Mouse (Mus musculus): ENCODE measurements around the gene Grik3. TPM values are rescaled to one million over a fixed set of nuclear protein-coding genes. Genes with fewer than 3 reads are reported as not detected.

Gene Grik3
- total and polyA plus RNA-seq, 2 experiments from 2014 or later, result 0.07 to 0.11 TPM

- H3K9me3 ChIP-seq (replicated peaks; ENCODE audit: control insufficient read depth, low read length), result no peaks in the 10 kb centered on the region
- peaks cover 91% of the 10 kb centered on the region for H3K27me3 ChIP-seq (ENCODE audit: control insufficient read depth, insufficient read depth, low read length)
- 0 out of 2 replicates have a peak, but pooled peaks cover 5% of the 10 kb centered on the region for H3K4me1 ChIP-seq (ENCODE audit: control insufficient read depth, insufficient read depth)
- H3K36me3 ChIP-seq (replicated peaks; ENCODE audit: control insufficient read depth, insufficient read depth, low read length), result no peaks in the 10 kb centered on the region
- H3K9ac ChIP-seq (replicated peaks; ENCODE audit: low read depth, low read length), result no peak overlapping the region
- TF ChIP-seq EP300 (IDR thresholded peaks at IDR 0.05; ENCODE audit: low read depth) (no peak), CTCF (IDR thresholded peaks at IDR 0.05; ENCODE audit: low read depth) (no peak)
- no peak overlapping the region for H3K4me2 ChIP-seq (ENCODE audit: low read depth, low read length)
- no peak overlapping the region for H3K27ac ChIP-seq (ENCODE audit: low read depth)
- WGBS, result 3% methylated on average over 7 of the region's 7 CpGs
- ATAC-seq (ENCODE audit: insufficient read depth, low read depth) (no peak), DNase-seq (ENCODE audit: low spot score) (no peak)
- H3K4me3 ChIP-seq (ENCODE audit: low read depth, low read length), result no peak overlapping the region
Observed at GRCm38 (mm10) chr4:125487031-125487430, 3.5 kb upstream of the Grik3 start.

GRCm38 (mm10) chr4:125488796-125489637 lies 1.5 kb upstream of the Grik3 start:
- TF ChIP-seq EP300 (IDR thresholded peaks at IDR 0.05; ENCODE audit: low read depth), result no peak
- no peak for TF ChIP-seq CTCF (IDR thresholded peaks at IDR 0.05; ENCODE audit: low read depth)
- Histone ChIP-seq H3K4me2 (ENCODE audit: low read depth, low read length) (no peak overlapping the region), H3K27ac (ENCODE audit: low read depth) (no peak overlapping the region), H3K4me1 (ENCODE audit: control insufficient read depth, insufficient read depth) (0 out of 2 replicates have a peak, but pooled peaks cover 5% of the 10 kb centered on the region), H3K9ac (replicated peaks; ENCODE audit: low read depth, low read length) (no peak overlapping the region), H3K4me3 (ENCODE audit: low read depth, low read length) (no peak overlapping the region), H3K9me3 (replicated peaks; ENCODE audit: control insufficient read depth, low read length) (no peaks in the 10 kb centered on the region), H3K36me3 (replicated peaks; ENCODE audit: control insufficient read depth, insufficient read depth, low read length) (no peaks in the 10 kb centered on the region), H3K27me3 (ENCODE audit: control insufficient read depth, insufficient read depth, low read length) (peaks cover 98% of the 10 kb centered on the region)
- ATAC-seq (ENCODE audit: insufficient read depth, low read depth), result no peak
- DNase-seq (ENCODE audit: low spot score), result no peak
- WGBS, result 3% methylated on average over 26 of the region's 26 CpGs

GRCm38 (mm10) chr4:125489901-125490590 lies 454 bp upstream of the Grik3 start:
- Histone ChIP-seq H3K36me3 (replicated peaks; ENCODE audit: control insufficient read depth, insufficient read depth, low read length) (no peaks in the 10 kb centered on the region), H3K4me3 (ENCODE audit: low read depth, low read length) (peak overlapping the region; percentile 28), H3K4me1 (ENCODE audit: control insufficient read depth, insufficient read depth) (0 out of 2 replicates have a peak, but pooled peaks cover 5% of the 10 kb centered on the region), H3K27me3 (ENCODE audit: control insufficient read depth, insufficient read depth, low read length) (peaks cover 99% of the 10 kb centered on the region), H3K4me2 (ENCODE audit: low read depth, low read length) (peak overlapping the region; percentile 46), H3K27ac (ENCODE audit: low read depth) (no peak overlapping the region), H3K9me3 (replicated peaks; ENCODE audit: control insufficient read depth, low read length) (no peaks in the 10 kb centered on the region), H3K9ac (replicated peaks; ENCODE audit: low read depth, low read length) (no peak overlapping the region)
- under 1% methylated on average over 76 of the region's 81 CpGs for WGBS
- TF ChIP-seq CTCF (IDR thresholded peaks at IDR 0.05; ENCODE audit: low read depth) (no peak), EP300 (IDR thresholded peaks at IDR 0.05; ENCODE audit: low read depth) (no peak)
- no peak for DNase-seq (ENCODE audit: low spot score)
- ATAC-seq (ENCODE audit: insufficient read depth, low read depth), result no peak

GRCm38 (mm10) chr4:125491505-125492121 lies 1.1 kb downstream of the Grik3 start:
- DNase-seq (ENCODE audit: low spot score), result no peak
- Histone ChIP-seq H3K36me3 (replicated peaks; ENCODE audit: control insufficient read depth, insufficient read depth, low read length) (no peaks in the 10 kb centered on the region), H3K27ac (ENCODE audit: low read depth) (no peak overlapping the region), H3K4me2 (ENCODE audit: low read depth, low read length) (peak overlapping the region; percentile 46), H3K9ac (replicated peaks; ENCODE audit: low read depth, low read length) (no peak overlapping the region), H3K4me3 (ENCODE audit: low read depth, low read length) (peak overlapping the region; percentile 9; the same call in 1 of the 2 replicates), H3K9me3 (replicated peaks; ENCODE audit: control insufficient read depth, low read length) (no peaks in the 10 kb centered on the region), H3K4me1 (ENCODE audit: control insufficient read depth, insufficient read depth) (0 out of 2 replicates have a peak, but pooled peaks cover 5% of the 10 kb centered on the region), H3K27me3 (ENCODE audit: control insufficient read depth, insufficient read depth, low read length) (peaks cover 93% of the 10 kb centered on the region)
- TF ChIP-seq CTCF (IDR thresholded peaks at IDR 0.05; ENCODE audit: low read depth) (no peak), EP300 (IDR thresholded peaks at IDR 0.05; ENCODE audit: low read depth) (no peak)
- no peak for ATAC-seq (ENCODE audit: insufficient read depth, low read depth)
- 1% methylated on average over 42 of the region's 42 CpGs for WGBS

- Histone ChIP-seq H3K4me3 (ENCODE audit: low read depth, low read length) (no peak overlapping the region), H3K4me2 (ENCODE audit: low read depth, low read length) (no peak overlapping the region), H3K27ac (ENCODE audit: low read depth) (no peak overlapping the region), H3K36me3 (replicated peaks; ENCODE audit: control insufficient read depth, insufficient read depth, low read length) (no peaks in the 10 kb centered on the region), H3K27me3 (ENCODE audit: control insufficient read depth, insufficient read depth, low read length) (peaks cover 88% of the 10 kb centered on the region), H3K4me1 (ENCODE audit: control insufficient read depth, insufficient read depth) (0 out of 2 replicates have a peak, but pooled peaks cover 5% of the 10 kb centered on the region), H3K9ac (replicated peaks; ENCODE audit: low read depth, low read length) (no peak overlapping the region), H3K9me3 (replicated peaks; ENCODE audit: control insufficient read depth, low read length) (no peaks in the 10 kb centered on the region)
- WGBS, result 21% methylated on average over 9 of the region's 9 CpGs
- ATAC-seq (ENCODE audit: insufficient read depth, low read depth), result no peak
- DNase-seq (ENCODE audit: low spot score), result no peak
- TF ChIP-seq CTCF (IDR thresholded peaks at IDR 0.05; ENCODE audit: low read depth) (no peak), EP300 (IDR thresholded peaks at IDR 0.05; ENCODE audit: low read depth) (no peak)
Observed at GRCm38 (mm10) chr4:125492122-125492505, 1.6 kb downstream of the Grik3 start.
